Mouse (Mus musculus): ENCODE data around the gene Fam83g.

DNA sequence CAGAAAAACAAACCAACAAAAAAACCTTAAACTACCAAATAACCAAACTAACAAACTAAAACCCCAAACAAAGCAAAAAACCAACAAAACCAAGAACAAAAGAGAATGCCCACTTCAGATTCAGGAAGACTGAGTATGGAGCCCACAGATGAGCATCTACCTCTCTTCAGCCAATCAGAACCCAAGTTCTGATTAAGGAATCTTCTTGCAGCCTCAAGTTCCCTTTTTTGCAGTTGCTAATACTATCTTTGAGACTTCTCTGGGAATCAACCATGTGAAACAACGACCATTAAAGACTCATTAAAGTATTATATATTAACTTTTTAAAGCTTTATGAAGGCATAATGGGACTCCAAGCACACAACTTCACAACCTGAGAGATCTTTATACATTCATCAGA is 53.4 kb downstream of the Fam83g start:
- no peak for TF ChIP-seq CTCF (IDR thresholded peaks at IDR 0.05; ENCODE audit: extremely low read depth, insufficient read depth, insufficient read length, insufficient replicate concordance)
- TF ChIP-seq POLR2A (IDR thresholded peaks at IDR 0.05; ENCODE audit: low read depth, low read length) = no peak
